Mouse (Mus musculus) neural tube, embryonic 11.5 days (tissue): ENCODE results near the gene Auts2. TPM values are rescaled to one million over a fixed set of nuclear protein-coding genes. Genes with fewer than 3 reads are reported as not detected.

ENCODE experiments used
- ATAC-seq: fragments of 200-750 bp; cut with Nextera tagmentation; 2 replicates; pipeline ENCODE4 v1.8.0; 2017; ENCODE audit warnings: moderate number of reproducible peaks, mild to moderate bottlenecking, moderate TSS enrichment, moderate library complexity; ENCODE audit not compliant: insufficient read depth, low FRiP score, low TSS enrichment
- DNase-seq: peaks from one replicate; pipeline ENCODE4 v3.0.0-alpha.2; 2015; ENCODE audit warnings: low spot score
- H3K27ac ChIP-seq: fragments of 300-500 bp; sonication (generic); 2 replicates; pipeline ENCODE4 v1.5.1; 2014; ENCODE audit warnings: low read depth, mild to moderate bottlenecking, low read length
- H3K27me3 ChIP-seq: fragments of 300-500 bp; sonication (generic); 2 replicates; pipeline ENCODE4 v1.6.1; 2014; ENCODE audit warnings: mild to moderate bottlenecking, low read length, mixed read lengths; ENCODE audit not compliant: control insufficient read depth, insufficient read depth
- H3K36me3 ChIP-seq: fragments of 300-500 bp; sonication (generic); 2 replicates; pipeline ENCODE4 v1.6.1; 2014; ENCODE audit warnings: mild to moderate bottlenecking, low read length, moderate library complexity, mixed read lengths; ENCODE audit not compliant: control insufficient read depth, insufficient read depth
- H3K4me1 ChIP-seq: fragments of 300-500 bp; sonication (generic); 2 replicates; pipeline ENCODE4 v1.6.1; 2014; ENCODE audit warnings: low read length, mixed read lengths; ENCODE audit not compliant: control insufficient read depth, insufficient read depth
- H3K4me2 ChIP-seq: fragments of 300-500 bp; sonication (generic); 2 replicates; pipeline ENCODE4 v1.6.1; 2014; ENCODE audit warnings: low read depth, mild to moderate bottlenecking, moderate library complexity
- H3K4me3 ChIP-seq: fragments of 300-500 bp; sonication (generic); 2 replicates; pipeline ENCODE4 v1.5.1; 2014; ENCODE audit warnings: low read depth, low read length
- H3K9ac ChIP-seq: fragments of 300-500 bp; sonication (generic); 2 replicates; pipeline ENCODE4 v1.6.1; 2014; ENCODE audit warnings: mild to moderate bottlenecking, low read length
- H3K9me3 ChIP-seq: fragments of 300-500 bp; sonication (generic); 2 replicates; pipeline ENCODE4 v1.6.1; 2016; ENCODE audit warnings: low read length; ENCODE audit not compliant: control insufficient read depth
- WGBS: fragments of 180-500 bp; shearing (Covaris S2); extraction: QIAGEN DNeasy Blood & Tissue Kit; methylation state at CpG from one replicate; pipeline ENCODE4 v1.1.7; 2014; 5-methylcytosine and 5-hydroxymethylcytosine counted together
- polyA plus RNA-seq: library from polyadenylated mRNA; unstranded; fragments of >200 nt; fragmentation: Nextera tagmentation; extraction: Ambion mirVana; gene quantifications from 2 replicates; pipeline ENCODE4 v1.2.1, GENCODE M21; 2014

Auts2 gene
- polyA plus RNA-seq, 1 experiment from 2014 or later, result 45.0 TPM

- DNase-seq (no peak), ATAC-seq (no peak)
- Histone ChIP-seq H3K36me3 (no peaks in the 10 kb centered on the region), H3K4me1 (peaks cover 16% of the 10 kb centered on the region), H3K9ac (no peak overlapping the region), H3K4me3 (no peak overlapping the region), H3K4me2 (no peak overlapping the region), H3K9me3 (no peaks in the 10 kb centered on the region), H3K27ac (no peak overlapping the region), H3K27me3 (no peaks in the 10 kb centered on the region)
- WGBS, result 17% methylated on average over 1 of the region's 1 CpGs
Measured at GRCm38 (mm10) chr5:132477533-132477932, 65.6 kb downstream of the Auts2 start.

- Histone ChIP-seq H3K9ac (no peak overlapping the region), H3K4me2 (no peak overlapping the region), H3K4me1 (peaks cover 11% of the 10 kb centered on the region), H3K9me3 (no peaks in the 10 kb centered on the region), H3K4me3 (no peak overlapping the region), H3K27me3 (no peaks in the 10 kb centered on the region), H3K27ac (no peak overlapping the region), H3K36me3 (no peaks in the 10 kb centered on the region)
- ATAC-seq, result no peak
- DNase-seq, result no peak
- 82% methylated on average over 5 of the region's 5 CpGs for WGBS
Measured at GRCm38 (mm10) chr5:132472905-132473321, 70.2 kb downstream of the Auts2 start.

GRCm38 (mm10) chr5:132472184-132472829 is 70.8 kb downstream of the Auts2 start:
- no peak for ATAC-seq

GRCm38 (mm10) chr5:132467364-132467743 is 75.8 kb downstream of the Auts2 start:
- no peak overlapping the region for H3K27ac ChIP-seq
- no peak for DNase-seq
- H3K4me2 ChIP-seq, result no peak overlapping the region
- no peak overlapping the region for H3K4me3 ChIP-seq
- no peak for ATAC-seq
- H3K9ac ChIP-seq, result no peak overlapping the region
- WGBS, result 71% methylated on average over 2 of the region's 2 CpGs
- no peaks in the 10 kb centered on the region for H3K27me3 ChIP-seq
- no peaks in the 10 kb centered on the region for H3K9me3 ChIP-seq
- 0 out of 2 replicates have a peak, but pooled peaks cover 6% of the 10 kb centered on the region for H3K4me1 ChIP-seq
- H3K36me3 ChIP-seq, result no peaks in the 10 kb centered on the region

More at GRCm38 (mm10) chr5:132472184-132472829, 70.8 kb downstream of the Auts2 start:
- Histone ChIP-seq H3K4me2 (no peak overlapping the region), H3K36me3 (no peaks in the 10 kb centered on the region), H3K9me3 (no peaks in the 10 kb centered on the region), H3K9ac (no peak overlapping the region), H3K27me3 (no peaks in the 10 kb centered on the region), H3K4me3 (no peak overlapping the region), H3K27ac (no peak overlapping the region), H3K4me1 (peaks cover 8% of the 10 kb centered on the region)
- WGBS, result 91% methylated on average over 5 of the region's 5 CpGs
- no peak for DNase-seq

GRCm38 (mm10) chr5:132466427-132467363 is 76.4 kb downstream of the Auts2 start:
- H3K4me1 ChIP-seq, result 0 out of 2 replicates have a peak, but pooled peaks cover 6% of the 10 kb centered on the region
- H3K4me2 ChIP-seq, result no peak overlapping the region
- H3K9me3 ChIP-seq, result no peaks in the 10 kb centered on the region
- ATAC-seq, result no peak
- H3K9ac ChIP-seq, result no peak overlapping the region
- no peak overlapping the region for H3K4me3 ChIP-seq
- WGBS, result 62% methylated on average over 16 of the region's 16 CpGs
- H3K27me3 ChIP-seq, result no peaks in the 10 kb centered on the region
- DNase-seq, result no peak
- H3K36me3 ChIP-seq, result no peaks in the 10 kb centered on the region
- H3K27ac ChIP-seq, result no peak overlapping the region

GRCm38 (mm10) chr5:132462560-132462959 is 80.6 kb downstream of the Auts2 start:
- WGBS, result 80% methylated on average over 11 of the region's 11 CpGs

GRCm38 (mm10) chr5:132458498-132458897 is 84.6 kb downstream of the Auts2 start:
- H3K27me3 ChIP-seq, result no peaks in the 10 kb centered on the region
- ATAC-seq (no peak), DNase-seq (no peak)
- no peaks in the 10 kb centered on the region for H3K36me3 ChIP-seq
- WGBS, result 66% methylated on average over 7 of the region's 7 CpGs
- no peak overlapping the region for H3K9ac ChIP-seq
- H3K4me1 ChIP-seq, result peaks cover 3% of the 10 kb centered on the region; the same call in 1 of the 2 replicates
- H3K9me3 ChIP-seq, result no peaks in the 10 kb centered on the region
- no peak overlapping the region for H3K27ac ChIP-seq
- H3K4me3 ChIP-seq, result no peak overlapping the region
- no peak overlapping the region for H3K4me2 ChIP-seq

More at GRCm38 (mm10) chr5:132462560-132462959, 80.6 kb downstream of the Auts2 start:
- H3K9ac ChIP-seq, result no peak overlapping the region
- H3K4me3 ChIP-seq, result no peak overlapping the region
- H3K27ac ChIP-seq, result no peak overlapping the region
- H3K4me1 ChIP-seq, result peaks cover 10% of the 10 kb centered on the region; the same call in 1 of the 2 replicates
- no peaks in the 10 kb centered on the region for H3K9me3 ChIP-seq
- no peaks in the 10 kb centered on the region for H3K27me3 ChIP-seq
- H3K4me2 ChIP-seq, result no peak overlapping the region
- ATAC-seq (no peak), DNase-seq (no peak)
- no peaks in the 10 kb centered on the region for H3K36me3 ChIP-seq

- no peak for DNase-seq
- Histone ChIP-seq H3K27me3 (no peaks in the 10 kb centered on the region), H3K4me1 (peaks cover 10% of the 10 kb centered on the region; the same call in 1 of the 2 replicates), H3K4me3 (no peak overlapping the region), H3K4me2 (no peak overlapping the region), H3K9me3 (no peaks in the 10 kb centered on the region), H3K9ac (no peak overlapping the region), H3K27ac (no peak overlapping the region), H3K36me3 (no peaks in the 10 kb centered on the region)
- no peak for ATAC-seq
- WGBS, result 84% methylated on average over 2 of the region's 2 CpGs
Measured at GRCm38 (mm10) chr5:132452381-132452780, 90.8 kb downstream of the Auts2 start.
